Mouse (Mus musculus) testis, adult 2 months (tissue): Measurements from ENCODE around the gene Dock1.

Experiments used
- CTCF ChIP-seq: fragments of 200-500 bp; IDR thresholded peaks from 2 replicates; pipeline ENCODE4 v1.5.1; 2012; ENCODE audit warnings: low read depth, mild to moderate bottlenecking, inconsistent platforms, low read length, moderate library complexity; ENCODE audit not compliant: control insufficient read depth, insufficient read depth, insufficient replicate concordance
- POLR2A ChIP-seq: fragments of 200-500 bp; IDR thresholded peaks from 2 replicates; pipeline ENCODE4 v1.6.1; 2012; ENCODE audit warnings: low read depth, mild to moderate bottlenecking, inconsistent platforms, low read length, moderate library complexity; ENCODE audit not compliant: control insufficient read depth

GRCm38 (mm10) chr7:135005964-135006560 lies 335.6 kb downstream of the Dock1 start:
- TF ChIP-seq CTCF (no peak), POLR2A (no peak)
